Mouse (Mus musculus): ENCODE results near the gene Lcn12.

The Lcn12 gene

GRCm38 (mm10) chr2:25461407-25461806 lies 32.3 kb downstream of the Lcn12 start:
- DNase-seq (ENCODE audit: low read depth, low spot score) = no peak

GRCm38 (mm10) chr2:25460551-25461309 lies 33.0 kb downstream of the Lcn12 start, which contains the start of gene Paxx:
Gene Paxx (minus strand): TSS chr2:25461094.
- DNase-seq (ENCODE audit: low read depth, low spot score) = peak; percentile 82

- no peak for DNase-seq (ENCODE audit: low read depth, low spot score)
Observed at GRCm38 (mm10) chr2:25460135-25460534, 33.6 kb downstream of the Lcn12 start.

- DNase-seq (ENCODE audit: low read depth, low spot score) = no peak
Observed at GRCm38 (mm10) chr2:25458911-25459310, 34.8 kb downstream of the Lcn12 start.

- DNase-seq (ENCODE audit: low read depth, low spot score) = no peak
Observed at GRCm38 (mm10) chr2:25457022-25457896, 36.5 kb downstream of the Lcn12 start.

GRCm38 (mm10) chr2:25456205-25456953 lies 37.3 kb downstream of the Lcn12 start, which contains the start of gene Clic3:
Gene Clic3 (plus strand): TSS chr2:25456838.
- no peak for DNase-seq (ENCODE audit: low read depth, low spot score)

- no peak for DNase-seq (ENCODE audit: low read depth, low spot score)
Observed at GRCm38 (mm10) chr2:25452951-25453350, 40.8 kb downstream of the Lcn12 start.

GRCm38 (mm10) chr2:25450853-25451647 lies 42.7 kb downstream of the Lcn12 start:
- no peak for DNase-seq (ENCODE audit: low read depth, low spot score)

- no peak for DNase-seq (ENCODE audit: low read depth, low spot score)
Observed at GRCm38 (mm10) chr2:25442682-25443081, 51.0 kb downstream of the Lcn12 start.

GRCm38 (mm10) chr2:25441067-25441466 lies 52.6 kb downstream of the Lcn12 start:
- no peak for DNase-seq (ENCODE audit: low read depth, low spot score)
